Mouse (Mus musculus) heart, embryonic 14.5 days (tissue): ENCODE results near the gene Lrrc32. TPM values are rescaled to one million over a fixed set of nuclear protein-coding genes. Genes with fewer than 3 reads are reported as not detected.

Experiments used
- ATAC-seq: fragments of 200-750 bp; cut with Nextera tagmentation; 2 replicates; pipeline ENCODE4 v1.8.0; 2017; ENCODE audit warnings: low read depth, moderate TSS enrichment; ENCODE audit not compliant: insufficient number of reproducible peaks, insufficient read depth, low FRiP score
- H3K27ac ChIP-seq, 2 experiments: fragments of 200-500 bp in 1 of 2; fragments of 300-500 bp in 1 of 2; sonication (generic) in 1 of 2; replicated peaks in 1 of 2; 2 replicates each; pipeline ENCODE4 v1.5.1; 2012 to 2014; ENCODE audit warnings: low read depth in 2 of 2, low read length in 2 of 2, control low read depth in 1 of 2, mild to moderate bottlenecking in 1 of 2, mixed read lengths in 1 of 2; ENCODE audit not compliant: control insufficient read depth in 1 of 2, insufficient read depth in 1 of 2
- H3K27me3 ChIP-seq: fragments of 300-500 bp; sonication (generic); 2 replicates; pipeline ENCODE4 v1.6.1; 2014; ENCODE audit warnings: mild to moderate bottlenecking, low read length, control low read depth; ENCODE audit not compliant: control insufficient read depth, insufficient read depth
- H3K36me3 ChIP-seq: fragments of 300-500 bp; sonication (generic); 2 replicates; pipeline ENCODE4 v1.6.1; 2014; ENCODE audit warnings: mild to moderate bottlenecking, control low read depth, low read length, mixed read lengths; ENCODE audit not compliant: control insufficient read depth, insufficient read depth
- H3K4me1 ChIP-seq, 2 experiments: fragments of 200-500 bp in 1 of 2; fragments of 300-500 bp in 1 of 2; sonication (generic) in 1 of 2; 2 replicates each; pipeline ENCODE4 v1.6.1; 2012 to 2014; ENCODE audit warnings: low read length in 2 of 2, control low read depth in 1 of 2, mixed read lengths in 1 of 2; ENCODE audit not compliant: control insufficient read depth in 2 of 2, insufficient read depth in 2 of 2
- H3K4me2 ChIP-seq: fragments of 300-500 bp; sonication (generic); 2 replicates; pipeline ENCODE4 v1.6.1; 2014; ENCODE audit warnings: mild to moderate bottlenecking, low read length
- H3K4me3 ChIP-seq, 2 experiments: fragments of 200-500 bp in 1 of 2; fragments of 300-500 bp in 1 of 2; sonication (generic) in 1 of 2; 2 replicates each; pipeline ENCODE4 v1.5.1; 2012 to 2014; ENCODE audit warnings: low read length in 2 of 2, mild to moderate bottlenecking in 2 of 2, control low read depth in 1 of 2, low read depth in 1 of 2, moderate library complexity in 1 of 2; ENCODE audit not compliant: control insufficient read depth in 1 of 2, insufficient read depth in 1 of 2
- H3K9ac ChIP-seq: fragments of 300-500 bp; sonication (generic); 2 replicates; pipeline ENCODE4 v1.6.1; 2014; ENCODE audit warnings: mild to moderate bottlenecking, low read length
- H3K9me3 ChIP-seq: fragments of 300-500 bp; sonication (generic); 2 replicates; pipeline ENCODE4 v1.6.1; 2016; ENCODE audit warnings: low read length, control low read depth; ENCODE audit not compliant: control insufficient read depth
- WGBS: fragments of 180-500 bp; shearing (Covaris S2); extraction: QIAGEN DNeasy Blood & Tissue Kit; methylation state at CpG from one replicate; pipeline ENCODE4 v1.1.7; 2014; 5-methylcytosine and 5-hydroxymethylcytosine counted together
- polyA plus RNA-seq: library from polyadenylated mRNA; unstranded; fragments of >200 nt; fragmentation: Nextera tagmentation; extraction: Ambion mirVana; gene quantifications from 2 replicates; pipeline ENCODE4 v1.2.1, GENCODE M21; 2014

The Lrrc32 gene
- 6.9 and 8.4 TPM in 2 replicates for polyA plus RNA-seq

- H3K27me3 ChIP-seq = peaks cover 3% of the 10 kb centered on the region; the same call in 1 of the 2 replicates
- no peak within 1 kb of the TSS for H3K27ac ChIP-seq
- H3K9ac ChIP-seq = peak within 1 kb of the TSS; percentile 48
- no peaks in the 10 kb centered on the region for H3K36me3 ChIP-seq
- ATAC-seq = no peak
- peak within 1 kb of the TSS; percentile 93 for H3K4me2 ChIP-seq
- peak within 1 kb of the TSS; percentile 42 to 61 for H3K4me3 ChIP-seq
- H3K4me1 ChIP-seq = peaks cover 28 to 40% of the 10 kb centered on the region in 2 experiments
- no peaks in the 10 kb centered on the region for H3K9me3 ChIP-seq
- WGBS = 58% methylated on average over 6 of the region's 6 CpGs
Measured at GRCm38 (mm10) chr7:98489131-98489530, at the start of gene Lrrc32. Gene Lrrc32, plus strand, starts transcription at chr7:98489283.

- Histone ChIP-seq H3K27ac (no peak within 1 kb of the TSS), H3K36me3 (no peaks in the 10 kb centered on the region), H3K4me3 (no peak within 1 kb of the TSS), H3K4me1 (peaks cover 0 to 4% of the 10 kb centered on the region in 2 experiments; a peak in 1 of 4 replicates), H3K9ac (no peak within 1 kb of the TSS), H3K27me3 (no peaks in the 10 kb centered on the region), H3K4me2 (no peak within 1 kb of the TSS), H3K9me3 (no peaks in the 10 kb centered on the region)
- 9% methylated on average over 10 of the region's 10 CpGs for WGBS
- ATAC-seq = no peak
Measured at GRCm38 (mm10) chr7:98439956-98440466, 49.1 kb upstream of the Lrrc32 start, which contains the start of gene Gucy2d. Gene Gucy2d, plus strand, starts transcription at chr7:98440416.

- Histone ChIP-seq H3K27ac (no peak overlapping the region), H3K4me3 (no peak overlapping the region), H3K9ac (no peak overlapping the region), H3K9me3 (no peaks in the 10 kb centered on the region), H3K27me3 (no peaks in the 10 kb centered on the region), H3K4me2 (no peak overlapping the region), H3K36me3 (no peaks in the 10 kb centered on the region), H3K4me1 (no peaks in the 10 kb centered on the region)
- WGBS = 60% methylated on average over 3 of the region's 3 CpGs
- ATAC-seq = no peak
Measured at GRCm38 (mm10) chr7:98446873-98447272, 42.2 kb upstream of the Lrrc32 start.

GRCm38 (mm10) chr7:98447585-98448308 lies 41.3 kb upstream of the Lrrc32 start:
- 61% methylated on average over 11 of the region's 11 CpGs for WGBS
- Histone ChIP-seq H3K27ac (no peak overlapping the region), H3K27me3 (no peaks in the 10 kb centered on the region), H3K4me2 (no peak overlapping the region), H3K4me3 (no peak overlapping the region), H3K36me3 (no peaks in the 10 kb centered on the region), H3K9ac (no peak overlapping the region), H3K4me1 (no peaks in the 10 kb centered on the region), H3K9me3 (no peaks in the 10 kb centered on the region)
- no peak for ATAC-seq

GRCm38 (mm10) chr7:98448309-98448630 lies 40.8 kb upstream of the Lrrc32 start:
- no peak for ATAC-seq
- H3K27ac ChIP-seq = no peak overlapping the region
- WGBS = 78% methylated on average over 5 of the region's 5 CpGs
- no peak overlapping the region for H3K4me2 ChIP-seq
- H3K9ac ChIP-seq = no peak overlapping the region
- no peaks in the 10 kb centered on the region for H3K36me3 ChIP-seq
- no peak overlapping the region for H3K4me3 ChIP-seq
- H3K27me3 ChIP-seq = no peaks in the 10 kb centered on the region
- no peaks in the 10 kb centered on the region for H3K4me1 ChIP-seq
- H3K9me3 ChIP-seq = no peaks in the 10 kb centered on the region

- no peak overlapping the region for H3K27ac ChIP-seq
- no peak overlapping the region for H3K9ac ChIP-seq
- H3K36me3 ChIP-seq = no peaks in the 10 kb centered on the region
- 74% methylated on average over 9 of the region's 9 CpGs for WGBS
- no peaks in the 10 kb centered on the region for H3K27me3 ChIP-seq
- ATAC-seq = no peak
- peaks cover 0 to 4% of the 10 kb centered on the region in 2 experiments; a peak in 2 of 4 replicates for H3K4me1 ChIP-seq
- H3K9me3 ChIP-seq = no peaks in the 10 kb centered on the region
- H3K4me2 ChIP-seq = no peak overlapping the region
- no peak overlapping the region for H3K4me3 ChIP-seq
Measured at GRCm38 (mm10) chr7:98449696-98450095, 39.4 kb upstream of the Lrrc32 start.

GRCm38 (mm10) chr7:98454397-98455120 lies 34.5 kb upstream of the Lrrc32 start:
- WGBS = 64% methylated on average over 10 of the region's 10 CpGs
- Histone ChIP-seq H3K4me1 (peaks cover 0 to 6% of the 10 kb centered on the region in 2 experiments; a peak in 2 of 4 replicates), H3K4me3 (no peak overlapping the region), H3K9ac (no peak overlapping the region), H3K27me3 (no peaks in the 10 kb centered on the region), H3K27ac (no peak overlapping the region), H3K4me2 (no peak overlapping the region), H3K9me3 (no peaks in the 10 kb centered on the region), H3K36me3 (no peaks in the 10 kb centered on the region)
- no peak for ATAC-seq
